Mouse (Mus musculus): ENCODE measurements around the gene Ankrd2.

DNA sequence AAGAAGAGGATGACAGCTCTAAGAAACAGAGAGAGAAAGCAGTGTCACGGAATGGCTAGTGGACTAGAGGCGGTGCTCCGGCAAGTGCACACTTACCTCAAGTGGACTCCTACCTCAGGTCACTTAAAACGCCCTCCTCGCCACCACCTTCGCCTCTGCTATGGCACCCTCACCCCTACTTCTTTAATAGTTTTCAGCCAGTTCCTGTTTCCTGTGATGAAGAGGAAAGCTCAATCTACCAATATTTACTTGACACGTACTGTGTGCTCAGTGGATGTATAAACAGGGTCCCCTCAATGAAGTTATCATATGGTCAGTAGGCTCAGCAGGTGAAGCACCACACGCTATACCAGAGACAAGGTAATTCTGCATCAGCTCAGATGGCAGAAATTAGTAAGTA lies 42.8 kb downstream of the Ankrd2 start:
- TF ChIP-seq CTCF (conservative IDR thresholded peaks at IDR 0.05; ENCODE audit: low read length) (no peak), NANOG (IDR thresholded peaks at IDR 0.05; ENCODE audit: borderline replicate concordance, low read length) (no peak)

Data from E14TG2a.4 (cell line).